Mouse (Mus musculus) layer of hippocampus, adult 9-10 months (tissue): Measurements from ENCODE around the gene Ccdc117.
"Not testable (repeated sequence)": the region's sequence is repeated elsewhere in the genome, so short reads cannot be mapped to it uniquely, and the experiment has no call there.

Source experiments
- DNase-seq: peaks from one replicate; pipeline ENCODE4 v3.0.0; 2022; ENCODE audit warnings: low spot score

Ccdc117 gene

GRCm38 (mm10) chr11:5541799-5542481, at the start of gene Ccdc117:
Gene Ccdc117, minus strand, starts transcription at chr11:5542187.
- DNase-seq, result peak; percentile 75

GRCm38 (mm10) chr11:5575046-5575445, 33.1 kb upstream of the Ccdc117 start:
- no peak for DNase-seq

- no peak for DNase-seq
Observed at GRCm38 (mm10) chr11:5573821-5574220, 31.8 kb upstream of the Ccdc117 start.

- DNase-seq, result no peak
Observed at GRCm38 (mm10) chr11:5571856-5572255, 29.9 kb upstream of the Ccdc117 start.

GRCm38 (mm10) chr11:5569474-5569873, 27.5 kb upstream of the Ccdc117 start, which contains the start of gene Ankrd36:
Gene Ankrd36, plus strand, starts transcription at chr11:5569684.
- no peak for DNase-seq

GRCm38 (mm10) chr11:5568082-5568481, 26.1 kb upstream of the Ccdc117 start:
- DNase-seq, result no peak

- DNase-seq, result no peak
Observed at GRCm38 (mm10) chr11:5567654-5568053, 25.7 kb upstream of the Ccdc117 start.

GRCm38 (mm10) chr11:5566506-5566905, 24.5 kb upstream of the Ccdc117 start:
- no peak for DNase-seq

- no peak for DNase-seq
Observed at GRCm38 (mm10) chr11:5565596-5565995, 23.6 kb upstream of the Ccdc117 start.

GRCm38 (mm10) chr11:5563898-5564297, 21.9 kb upstream of the Ccdc117 start:
- no peak for DNase-seq

GRCm38 (mm10) chr11:5562625-5563268, 20.8 kb upstream of the Ccdc117 start:
- DNase-seq, result no peak

- no peak for DNase-seq
Observed at GRCm38 (mm10) chr11:5560273-5560672, 18.3 kb upstream of the Ccdc117 start.

- no peak for DNase-seq
Observed at GRCm38 (mm10) chr11:5551931-5552330, 9.9 kb upstream of the Ccdc117 start.

- DNase-seq, result no peak
Observed at GRCm38 (mm10) chr11:5551430-5551829, 9.4 kb upstream of the Ccdc117 start.

GRCm38 (mm10) chr11:5546693-5547092, 4.7 kb upstream of the Ccdc117 start:
- no peak for DNase-seq

GRCm38 (mm10) chr11:5545457-5545856, 3.5 kb upstream of the Ccdc117 start:
- DNase-seq, result no peak

GRCm38 (mm10) chr11:5544709-5545108, 2.7 kb upstream of the Ccdc117 start:
- not testable (repeated sequence) for DNase-seq

GRCm38 (mm10) chr11:5543281-5543680, 1.3 kb upstream of the Ccdc117 start:
- no peak for DNase-seq

GRCm38 (mm10) chr11:5542482-5543185, 647 bp upstream of the Ccdc117 start:
- DNase-seq, result no peak

GRCm38 (mm10) chr11:5541230-5541798, 673 bp downstream of the Ccdc117 start:
- DNase-seq, result no peak

- DNase-seq, result no peak
Observed at GRCm38 (mm10) chr11:5540331-5540730, 1.7 kb downstream of the Ccdc117 start.

GRCm38 (mm10) chr11:5537454-5537853, 4.5 kb downstream of the Ccdc117 start:
- DNase-seq, result not testable (repeated sequence)

GRCm38 (mm10) chr11:5533108-5533507, 8.9 kb downstream of the Ccdc117 start:
- DNase-seq, result no peak
